Mouse (Mus musculus) heart, postnatal 25 days (tissue): ENCODE data around the gene Mup3. TPM values are rescaled to one million over a fixed set of nuclear protein-coding genes. Genes with fewer than 3 reads are reported as not detected.
"Not testable (repeated sequence)": the region's sequence is repeated elsewhere in the genome, so short reads cannot be mapped to it uniquely, and the experiment has no call there.

Experiments
- DNase-seq: peaks from one replicate; pipeline ENCODE4 v3.0.0; 2022; ENCODE audit warnings: low spot score
- intact Hi-C: fragments of 180-260 bp; cut with DNase I; formaldehyde crosslinking; loops from one replicate; pipeline ENCODE4 v1.15.1; 2025
- total RNA-seq, 2 experiments: library from RNA; stranded (reverse); gene quantifications; 2 replicates each; pipeline ENCODE4 v1.2.3; 2021

The Mup3 gene
- total RNA-seq, result not detected

DNA sequence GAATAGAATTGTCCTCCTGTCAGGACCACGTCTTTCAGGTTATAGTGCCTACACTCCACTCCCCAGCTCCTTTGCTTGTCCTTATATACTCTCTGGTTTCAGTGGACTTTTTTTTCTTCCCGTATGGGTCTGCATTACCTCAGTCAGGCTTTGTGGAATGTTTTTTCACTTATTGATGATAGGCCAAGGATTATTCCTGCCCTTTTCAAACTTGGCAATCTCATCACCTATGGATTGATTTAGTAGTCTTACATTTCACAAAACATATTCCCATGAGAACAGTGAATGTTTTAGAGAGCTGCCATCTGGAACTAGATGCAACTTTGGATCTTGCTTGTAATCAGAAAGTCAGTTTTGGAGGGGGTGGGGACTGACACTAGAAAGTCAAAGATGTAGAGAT is at the start of gene Mup3:
TSS of gene Mup3 (minus strand) at position 102 of the 400 bp plus-strand sequence.
- intact Hi-C loops, result no loop called here
- DNase-seq, result no peak

GRCm38 (mm10) chr4:62133706-62134105 is 46.6 kb upstream of the Mup3 start:
- intact Hi-C loops, result loop anchor here (5.0 kb wide), 1 partner anchor 94 kb away; no protein-coding TSS in a partner anchor
- DNase-seq, result no peak

GRCm38 (mm10) chr4:62103366-62103765 is 16.2 kb upstream of the Mup3 start:
- intact Hi-C loops, DNase-seq: not testable (repeated sequence)

DNA sequence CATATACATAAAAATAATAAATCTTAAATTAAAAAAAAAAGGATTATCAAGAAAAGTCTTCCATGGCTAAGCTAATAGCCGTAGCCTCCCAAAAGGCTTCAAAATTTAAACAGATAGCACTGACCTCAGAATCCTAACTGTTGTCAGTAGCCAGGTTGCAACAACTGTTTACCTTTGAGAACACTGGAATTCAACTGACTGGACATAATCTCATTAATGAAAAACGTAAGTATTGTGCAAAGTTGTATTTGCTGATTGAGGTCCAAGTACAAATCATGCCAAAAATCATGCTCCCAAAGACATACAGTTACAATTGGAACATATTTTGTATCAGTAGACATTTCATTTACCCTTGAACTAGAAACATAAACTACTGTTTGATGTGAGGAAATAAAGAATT is 811 bp upstream of the Mup3 start:
- DNase-seq, result no peak
- intact Hi-C loops, result no loop called here

DNA sequence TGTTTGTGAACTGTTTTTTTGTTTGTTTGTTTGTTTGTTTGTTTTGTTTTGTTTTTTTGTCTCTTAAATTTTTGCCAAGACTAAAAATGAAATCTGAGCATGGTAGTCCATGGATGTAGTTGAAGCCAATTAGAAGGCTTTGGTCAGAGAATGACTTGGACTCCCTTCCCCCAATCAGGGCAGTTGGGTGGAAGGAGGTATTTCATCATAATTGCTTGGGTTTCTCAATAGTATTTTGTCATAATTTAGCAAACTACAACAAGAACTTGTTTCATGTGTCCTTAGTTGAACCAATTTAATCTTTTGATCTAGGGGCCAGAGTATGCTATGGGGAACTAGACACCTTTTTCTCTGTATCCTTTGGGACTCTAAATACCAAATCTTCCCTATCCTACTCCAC is 4.4 kb downstream of the Mup3 start:
- no peak for DNase-seq
- intact Hi-C loops, result no loop called here

DNA sequence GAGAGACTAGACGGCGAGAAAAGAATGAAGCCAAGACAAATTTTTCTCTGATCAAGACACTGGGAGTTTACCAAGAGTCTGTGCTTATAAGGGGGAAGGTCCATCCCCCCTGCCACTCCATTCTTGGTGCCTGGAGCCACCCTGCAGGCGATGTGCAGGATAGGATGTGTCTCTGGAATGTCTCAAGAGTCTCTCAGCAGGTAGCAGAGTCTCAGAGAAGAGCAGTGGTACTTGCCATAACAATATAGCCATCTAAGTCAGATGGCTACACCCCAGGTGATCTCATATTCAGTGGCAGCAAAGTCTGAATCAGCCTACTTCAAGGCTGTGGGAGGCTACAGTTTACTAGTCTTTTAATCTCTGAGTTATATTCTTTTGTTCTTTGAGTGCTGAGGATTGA is 12.0 kb downstream of the Mup3 start:
- intact Hi-C loops, result no loop called here
- DNase-seq, result no peak

GRCm38 (mm10) chr4:62054780-62055179 is 32.4 kb downstream of the Mup3 start:
- intact Hi-C loops, DNase-seq: not testable (repeated sequence)

DNA sequence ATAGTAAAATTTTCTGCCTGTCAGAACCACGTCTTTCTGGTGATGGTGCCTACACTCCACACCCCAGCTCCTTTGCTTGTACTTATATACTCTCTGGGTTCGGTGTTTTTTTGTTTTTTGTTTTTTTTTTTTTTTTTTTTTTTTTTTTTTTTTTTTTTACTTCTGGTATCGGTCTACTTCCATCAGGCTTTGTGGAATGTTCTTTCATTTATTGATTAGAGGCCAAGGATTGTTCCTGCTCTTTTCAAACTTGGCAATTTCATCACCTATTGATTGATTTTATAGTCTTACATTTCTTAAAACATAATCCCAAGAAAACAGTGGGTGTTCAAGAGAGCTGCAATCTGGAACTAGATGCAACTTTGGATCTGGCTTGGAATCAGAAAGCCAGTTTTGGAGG is 33.1 kb downstream of the Mup3 start, which contains the start of gene Mup20:
TSS of gene Mup20 (minus strand) at position 101 of the 400 bp plus-strand sequence.
- DNase-seq, intact Hi-C loops: not testable (repeated sequence)

Other genes starting within 250 kb of the Mup3 start
- gene Mup20, start 33.2 kb downstream of the Mup3 start, total RNA-seq, result not detected
- not detected for gene Mup21, start 63.5 kb upstream of the Mup3 start, total RNA-seq
- 1 to 10 TPM; 1.7 to 2.1 TPM for gene Zfp37, start 143.7 kb upstream of the Mup3 start, total RNA-seq
- gene Slc31a2, start 175.2 kb upstream of the Mup3 start, total RNA-seq, result 10 to 100 TPM; 19.9 to 22.6 TPM